Mouse (Mus musculus) kidney, adult 2 months (tissue): ENCODE measurements around the gene Adgre4. TPM values are rescaled to one million over a fixed set of nuclear protein-coding genes. Genes with fewer than 3 reads are reported as not detected.

Experiments
- DNase-seq: peaks from one replicate; pipeline ENCODE4 v3.0.0; 2021
- H3K27ac ChIP-seq: fragments of 200-500 bp; 2 replicates; pipeline ENCODE4 v1.5.1; 2012; ENCODE audit warnings: low read depth, low read length, control low read depth, inconsistent platforms; ENCODE audit not compliant: insufficient read depth
- H3K27me3 ChIP-seq: fragments of 200-500 bp; replicated peaks from 2 replicates; pipeline ENCODE4 v1.6.1; 2012; ENCODE audit warnings: mild to moderate bottlenecking, moderate library complexity, low read length, inconsistent platforms; ENCODE audit not compliant: control insufficient read depth, insufficient read depth
- H3K36me3 ChIP-seq: fragments of 200-500 bp; 2 replicates; pipeline ENCODE4 v1.6.1; 2012; ENCODE audit warnings: mild to moderate bottlenecking, moderate library complexity, low read length, inconsistent platforms; ENCODE audit not compliant: control insufficient read depth, insufficient read depth
- H3K4me1 ChIP-seq: fragments of 200-500 bp; 2 replicates; pipeline ENCODE4 v1.6.1; 2011; ENCODE audit warnings: low read length; ENCODE audit not compliant: control insufficient read depth, insufficient read depth
- H3K4me3 ChIP-seq: fragments of 200-500 bp; 2 replicates; pipeline ENCODE4 v1.5.1; 2011; ENCODE audit warnings: mild to moderate bottlenecking, low read depth, low read length, control low read depth; ENCODE audit not compliant: insufficient read depth
- CTCF ChIP-seq: fragments of 200-500 bp; conservative IDR thresholded peaks from 2 replicates; pipeline ENCODE4 v1.5.1; 2011; ENCODE audit warnings: low read depth, mild to moderate bottlenecking, control low read depth, low read length, moderate library complexity, mixed read lengths; ENCODE audit not compliant: insufficient read depth, insufficient read length
- POLR2A ChIP-seq: fragments of 200-500 bp; IDR thresholded peaks from one replicate; pipeline ENCODE4 v1.6.1; 2011; ENCODE audit warnings: low read depth, low read length, control low read depth
- WGBS: fragments of 180-500 bp; shearing (Covaris S2); methylation state at CpG from one replicate; pipeline ENCODE4 v1.1.7; 2018; 5-methylcytosine and 5-hydroxymethylcytosine counted together
- polyA plus RNA-seq: library from polyadenylated mRNA; depleted of rRNA; stranded (reverse); fragments of >200 nt; gene quantifications from 2 replicates; pipeline ENCODE4 v1.2.3, GENCODE M21; 2012; rRNA removed

Adgre4 gene
- polyA plus RNA-seq: 0.20 and 0.59 TPM in 2 replicates

GRCm38 (mm10) chr17:55749786-55750185 is at the start of gene Adgre4:
Gene Adgre4, plus strand, starts transcription at chr17:55749984.
- DNase-seq: peak; percentile 12
- no peak within 1 kb of the TSS for H3K4me3 ChIP-seq
- H3K27ac ChIP-seq: no peak within 1 kb of the TSS
- H3K27me3 ChIP-seq: no peaks in the 10 kb centered on the region
- H3K36me3 ChIP-seq: no peaks in the 10 kb centered on the region
- WGBS: 53% methylated on average over 2 of the region's 2 CpGs
- no peak for TF ChIP-seq POLR2A
- no peaks in the 10 kb centered on the region for H3K4me1 ChIP-seq

- H3K4me3 ChIP-seq: no peak overlapping the region
- no peaks in the 10 kb centered on the region for H3K4me1 ChIP-seq
- TF ChIP-seq CTCF (peak; percentile 58), POLR2A (no peak)
- H3K27ac ChIP-seq: no peak overlapping the region
- H3K27me3 ChIP-seq: no peaks in the 10 kb centered on the region
- peak; percentile 74 for DNase-seq
- WGBS: 60% methylated on average over 3 of the region's 3 CpGs
- H3K36me3 ChIP-seq: peaks cover 4% of the 10 kb centered on the region; the same call in 1 of the 2 replicates
Observed at GRCm38 (mm10) chr17:55702161-55702820, 47.5 kb upstream of the Adgre4 start.

GRCm38 (mm10) chr17:55702865-55703264 is 46.9 kb upstream of the Adgre4 start:
- Histone ChIP-seq H3K4me3 (no peak overlapping the region), H3K27me3 (no peaks in the 10 kb centered on the region), H3K27ac (no peak overlapping the region), H3K4me1 (no peaks in the 10 kb centered on the region), H3K36me3 (peaks cover 3% of the 10 kb centered on the region; the same call in 1 of the 2 replicates)
- WGBS: 79% methylated on average over 5 of the region's 5 CpGs
- DNase-seq: no peak
- no peak for TF ChIP-seq POLR2A
- TF ChIP-seq CTCF: no peak

GRCm38 (mm10) chr17:55711984-55712811 is 37.6 kb upstream of the Adgre4 start, which contains the start of gene Pot1b:
Gene Pot1b, minus strand, starts transcription at chr17:55712628.
- H3K4me1 ChIP-seq: no peaks in the 10 kb centered on the region

GRCm38 (mm10) chr17:55721270-55721669 is 28.5 kb upstream of the Adgre4 start:
- no peaks in the 10 kb centered on the region for H3K27me3 ChIP-seq
- no peak overlapping the region for H3K4me3 ChIP-seq
- no peaks in the 10 kb centered on the region for H3K36me3 ChIP-seq
- DNase-seq: no peak
- H3K27ac ChIP-seq: no peak overlapping the region
- TF ChIP-seq CTCF (no peak), POLR2A (no peak)
- no peaks in the 10 kb centered on the region for H3K4me1 ChIP-seq
- WGBS: 38% methylated on average over 1 of the region's 1 CpGs

More at GRCm38 (mm10) chr17:55711984-55712811, 37.6 kb upstream of the Adgre4 start, which contains the start of gene Pot1b:
- WGBS: under 1% methylated on average over 37 of the region's 37 CpGs
- H3K4me3 ChIP-seq: peak within 1 kb of the TSS; percentile 74
- peak; percentile 99 for DNase-seq
- H3K27me3 ChIP-seq: no peaks in the 10 kb centered on the region
- no peak within 1 kb of the TSS for H3K27ac ChIP-seq
- no peaks in the 10 kb centered on the region for H3K36me3 ChIP-seq
- TF ChIP-seq POLR2A (no peak), CTCF (peak; percentile 25; the same call in 1 of the 2 replicates)

GRCm38 (mm10) chr17:55722250-55722649 is 27.5 kb upstream of the Adgre4 start:
- H3K36me3 ChIP-seq: no peaks in the 10 kb centered on the region
- no peaks in the 10 kb centered on the region for H3K27me3 ChIP-seq
- no peak overlapping the region for H3K4me3 ChIP-seq
- no peak for TF ChIP-seq CTCF
- no peak for TF ChIP-seq POLR2A
- 50% methylated on average over 2 of the region's 2 CpGs for WGBS
- DNase-seq: no peak
- no peak overlapping the region for H3K27ac ChIP-seq
- H3K4me1 ChIP-seq: no peaks in the 10 kb centered on the region

- no peak for DNase-seq
- Histone ChIP-seq H3K4me3 (no peak overlapping the region), H3K27ac (no peak overlapping the region), H3K27me3 (no peaks in the 10 kb centered on the region), H3K36me3 (no peaks in the 10 kb centered on the region), H3K4me1 (no peaks in the 10 kb centered on the region)
- no peak for TF ChIP-seq POLR2A
- TF ChIP-seq CTCF: no peak
- WGBS: 60% methylated on average over 2 of the region's 2 CpGs
Observed at GRCm38 (mm10) chr17:55726193-55726592, 23.6 kb upstream of the Adgre4 start.
